Mouse (Mus musculus): Measurements from ENCODE around the gene Gm27027. TPM values are rescaled to one million over a fixed set of nuclear protein-coding genes. Genes with fewer than 3 reads are reported as not detected.

Gm27027 gene
- not detected in 2 replicates for polyA plus RNA-seq (2014; fragmentation: Nextera tagmentation; extraction: Ambion mirVana)

- H3K36me3 ChIP-seq (ENCODE audit: control insufficient read depth, insufficient read depth, low read length) = peaks cover 3% of the 10 kb centered on the region; the same call in 1 of the 2 replicates
- H3K27ac ChIP-seq (ENCODE audit: low read depth, low read length) = no peak within 1 kb of the TSS
- H3K9me3 ChIP-seq (ENCODE audit: control insufficient read depth, low read length) = no peaks in the 10 kb centered on the region
- no peaks in the 10 kb centered on the region for H3K27me3 ChIP-seq (ENCODE audit: control insufficient read depth, insufficient read depth, low read length)
- H3K4me1 ChIP-seq (replicated peaks; ENCODE audit: control insufficient read depth, insufficient read depth, low read length) = peaks cover 6% of the 10 kb centered on the region; the same call in 1 of the 2 replicates
- no peak within 1 kb of the TSS for H3K4me2 ChIP-seq (ENCODE audit: low read depth, low read length, severe bottlenecking)
- 93% methylated on average over 6 of the region's 6 CpGs for WGBS
- no peak within 1 kb of the TSS for H3K4me3 ChIP-seq (ENCODE audit: low read depth, low read length)
- DNase-seq (ENCODE audit: low spot score) = no peak
- H3K9ac ChIP-seq (ENCODE audit: low read length) = no peak within 1 kb of the TSS
- ATAC-seq (replicated peaks; ENCODE audit: low FRiP score) = no peak
These were observed at the start of gene Gm27027 for GRCm38 (mm10) chr2:93996254-93996653. Gene Gm27027 (minus strand): TSS chr2:93996354.

GRCm38 (mm10) chr2:94045411-94046090 is 49.4 kb upstream of the Gm27027 start:
- no peaks in the 10 kb centered on the region for H3K36me3 ChIP-seq (ENCODE audit: control insufficient read depth, insufficient read depth, low read length)

GRCm38 (mm10) chr2:94044174-94044573 is 48.0 kb upstream of the Gm27027 start:
- ATAC-seq (replicated peaks; ENCODE audit: low FRiP score) (no peak), DNase-seq (ENCODE audit: low spot score) (no peak)
- Histone ChIP-seq H3K4me1 (replicated peaks; ENCODE audit: control insufficient read depth, insufficient read depth, low read length) (no peaks in the 10 kb centered on the region), H3K9ac (ENCODE audit: low read length) (no peak overlapping the region), H3K36me3 (ENCODE audit: control insufficient read depth, insufficient read depth, low read length) (no peaks in the 10 kb centered on the region), H3K27me3 (ENCODE audit: control insufficient read depth, insufficient read depth, low read length) (no peaks in the 10 kb centered on the region), H3K27ac (ENCODE audit: low read depth, low read length) (no peak overlapping the region), H3K4me3 (ENCODE audit: low read depth, low read length) (no peak overlapping the region), H3K4me2 (ENCODE audit: low read depth, low read length, severe bottlenecking) (no peak overlapping the region), H3K9me3 (ENCODE audit: control insufficient read depth, low read length) (no peaks in the 10 kb centered on the region)
- 85% methylated on average over 2 of the region's 2 CpGs for WGBS

More at GRCm38 (mm10) chr2:94045411-94046090, 49.4 kb upstream of the Gm27027 start:
- no peak overlapping the region for H3K27ac ChIP-seq (ENCODE audit: low read depth, low read length)
- ATAC-seq (replicated peaks; ENCODE audit: low FRiP score) (no peak), DNase-seq (ENCODE audit: low spot score) (no peak)
- no peak overlapping the region for H3K9ac ChIP-seq (ENCODE audit: low read length)
- H3K4me1 ChIP-seq (replicated peaks; ENCODE audit: control insufficient read depth, insufficient read depth, low read length) = no peaks in the 10 kb centered on the region
- 80% methylated on average over 6 of the region's 6 CpGs for WGBS
- no peaks in the 10 kb centered on the region for H3K9me3 ChIP-seq (ENCODE audit: control insufficient read depth, low read length)
- H3K27me3 ChIP-seq (ENCODE audit: control insufficient read depth, insufficient read depth, low read length) = no peaks in the 10 kb centered on the region
- H3K4me2 ChIP-seq (ENCODE audit: low read depth, low read length, severe bottlenecking) = no peak overlapping the region
- H3K4me3 ChIP-seq (ENCODE audit: low read depth, low read length) = no peak overlapping the region

DNA sequence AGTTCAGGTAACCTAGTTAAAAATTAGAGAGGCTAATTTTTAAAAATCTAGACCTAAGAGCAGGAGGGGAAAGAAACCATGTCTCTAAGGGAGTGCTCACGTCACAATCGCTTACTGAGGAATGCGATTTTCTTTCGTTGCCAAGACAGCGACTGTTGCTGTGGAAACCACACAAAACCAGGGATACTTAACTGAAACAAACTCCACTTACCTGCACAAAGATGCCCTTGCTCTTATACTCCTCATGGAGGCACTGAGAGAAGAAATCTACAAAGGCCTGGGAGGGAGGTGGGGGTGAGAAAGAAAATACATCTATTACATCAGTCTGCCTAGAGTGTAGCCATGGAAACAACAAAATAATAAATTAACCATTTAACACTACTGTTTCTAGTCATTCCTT is 47.5 kb upstream of the Gm27027 start:
- Histone ChIP-seq H3K4me3 (ENCODE audit: low read depth, low read length) (no peak overlapping the region), H3K9me3 (ENCODE audit: control insufficient read depth, low read length) (no peaks in the 10 kb centered on the region), H3K27ac (ENCODE audit: low read depth, low read length) (no peak overlapping the region), H3K4me2 (ENCODE audit: low read depth, low read length, severe bottlenecking) (no peak overlapping the region), H3K27me3 (ENCODE audit: control insufficient read depth, insufficient read depth, low read length) (no peaks in the 10 kb centered on the region), H3K36me3 (ENCODE audit: control insufficient read depth, insufficient read depth, low read length) (no peaks in the 10 kb centered on the region; the same call in 1 of the 2 replicates), H3K9ac (ENCODE audit: low read length) (no peak overlapping the region), H3K4me1 (replicated peaks; ENCODE audit: control insufficient read depth, insufficient read depth, low read length) (no peaks in the 10 kb centered on the region)
- WGBS = 39% methylated on average over 5 of the region's 5 CpGs
- DNase-seq (ENCODE audit: low spot score) (no peak), ATAC-seq (replicated peaks; ENCODE audit: low FRiP score) (peak; percentile 56)

GRCm38 (mm10) chr2:94042461-94042860 is 46.3 kb upstream of the Gm27027 start:
- H3K36me3 ChIP-seq (ENCODE audit: control insufficient read depth, insufficient read depth, low read length) = no peaks in the 10 kb centered on the region; the same call in 1 of the 2 replicates
- H3K27me3 ChIP-seq (ENCODE audit: control insufficient read depth, insufficient read depth, low read length) = no peaks in the 10 kb centered on the region
- ATAC-seq (replicated peaks; ENCODE audit: low FRiP score) = no peak
- no peak overlapping the region for H3K9ac ChIP-seq (ENCODE audit: low read length)
- no peaks in the 10 kb centered on the region for H3K9me3 ChIP-seq (ENCODE audit: control insufficient read depth, low read length)
- H3K4me1 ChIP-seq (replicated peaks; ENCODE audit: control insufficient read depth, insufficient read depth, low read length) = no peaks in the 10 kb centered on the region
- DNase-seq (ENCODE audit: low spot score) = no peak
- H3K4me3 ChIP-seq (ENCODE audit: low read depth, low read length) = no peak overlapping the region
- 91% methylated on average over 3 of the region's 3 CpGs for WGBS
- H3K27ac ChIP-seq (ENCODE audit: low read depth, low read length) = no peak overlapping the region
- no peak overlapping the region for H3K4me2 ChIP-seq (ENCODE audit: low read depth, low read length, severe bottlenecking)

- Histone ChIP-seq H3K36me3 (ENCODE audit: control insufficient read depth, insufficient read depth, low read length) (no peaks in the 10 kb centered on the region; the same call in 1 of the 2 replicates), H3K4me3 (ENCODE audit: low read depth, low read length) (no peak overlapping the region)
- WGBS = 93% methylated on average over 5 of the region's 5 CpGs
These were observed 44.4 kb upstream of the Gm27027 start for GRCm38 (mm10) chr2:94040391-94041125.

GRCm38 (mm10) chr2:94035428-94036331 is 39.5 kb upstream of the Gm27027 start:
- Histone ChIP-seq H3K27me3 (ENCODE audit: control insufficient read depth, insufficient read depth, low read length) (no peaks in the 10 kb centered on the region), H3K9ac (ENCODE audit: low read length) (no peak overlapping the region), H3K9me3 (ENCODE audit: control insufficient read depth, low read length) (no peaks in the 10 kb centered on the region), H3K4me1 (replicated peaks; ENCODE audit: control insufficient read depth, insufficient read depth, low read length) (no peaks in the 10 kb centered on the region), H3K4me3 (ENCODE audit: low read depth, low read length) (no peak overlapping the region), H3K4me2 (ENCODE audit: low read depth, low read length, severe bottlenecking) (no peak overlapping the region), H3K27ac (ENCODE audit: low read depth, low read length) (no peak overlapping the region), H3K36me3 (ENCODE audit: control insufficient read depth, insufficient read depth, low read length) (no peaks in the 10 kb centered on the region; the same call in 1 of the 2 replicates)
- DNase-seq (ENCODE audit: low spot score) = peak; percentile 77
- peak; percentile 61; the same call in 1 of the 2 replicates for ATAC-seq (replicated peaks; ENCODE audit: low FRiP score)
- 66% methylated on average over 9 of the region's 9 CpGs for WGBS

More at GRCm38 (mm10) chr2:94040391-94041125, 44.4 kb upstream of the Gm27027 start:
- Histone ChIP-seq H3K9me3 (ENCODE audit: control insufficient read depth, low read length) (no peaks in the 10 kb centered on the region), H3K27me3 (ENCODE audit: control insufficient read depth, insufficient read depth, low read length) (no peaks in the 10 kb centered on the region), H3K4me2 (ENCODE audit: low read depth, low read length, severe bottlenecking) (no peak overlapping the region), H3K4me1 (replicated peaks; ENCODE audit: control insufficient read depth, insufficient read depth, low read length) (no peaks in the 10 kb centered on the region), H3K9ac (ENCODE audit: low read length) (no peak overlapping the region), H3K27ac (ENCODE audit: low read depth, low read length) (no peak overlapping the region)
- ATAC-seq (replicated peaks; ENCODE audit: low FRiP score) = no peak
- no peak for DNase-seq (ENCODE audit: low spot score)

DNA sequence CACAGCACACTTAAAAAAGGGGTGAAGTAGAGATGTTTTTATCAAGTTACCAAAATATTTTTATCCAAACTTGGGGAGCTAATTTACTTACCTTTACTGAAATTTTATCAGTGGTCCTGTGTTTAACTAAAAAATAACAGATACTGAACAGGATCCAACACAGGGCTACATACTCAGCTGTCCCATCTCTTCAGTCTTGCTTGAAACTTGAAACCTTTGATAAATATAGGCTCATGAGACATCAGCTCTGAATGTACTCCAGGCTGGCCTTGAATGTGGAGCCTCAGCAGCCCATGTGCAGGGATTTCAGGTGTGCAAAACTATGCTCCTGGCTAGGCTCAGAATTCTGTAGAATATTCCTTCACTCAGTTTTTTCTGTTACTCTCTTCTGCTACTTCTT is 34.4 kb upstream of the Gm27027 start:
- Histone ChIP-seq H3K4me1 (replicated peaks; ENCODE audit: control insufficient read depth, insufficient read depth, low read length) (no peaks in the 10 kb centered on the region), H3K9ac (ENCODE audit: low read length) (no peak overlapping the region), H3K4me3 (ENCODE audit: low read depth, low read length) (no peak overlapping the region), H3K4me2 (ENCODE audit: low read depth, low read length, severe bottlenecking) (no peak overlapping the region), H3K27me3 (ENCODE audit: control insufficient read depth, insufficient read depth, low read length) (no peaks in the 10 kb centered on the region), H3K36me3 (ENCODE audit: control insufficient read depth, insufficient read depth, low read length) (no peaks in the 10 kb centered on the region; the same call in 1 of the 2 replicates), H3K27ac (ENCODE audit: low read depth, low read length) (no peak overlapping the region), H3K9me3 (ENCODE audit: control insufficient read depth, low read length) (no peaks in the 10 kb centered on the region)
- DNase-seq (ENCODE audit: low spot score) (no peak), ATAC-seq (replicated peaks; ENCODE audit: low FRiP score) (no peak)

Measured in forebrain, embryonic 11.5 days (tissue).